Mouse (Mus musculus) heart, embryonic 10.5 days (tissue): Measurements from ENCODE around the gene Pde1c. TPM values are rescaled to one million over a fixed set of nuclear protein-coding genes. Genes with fewer than 3 reads are reported as not detected.

Experiments used
- DNase-seq: peaks from one replicate; pipeline ENCODE4 v3.0.0-alpha.2; 2017; ENCODE audit warnings: low spot score
- H3K27ac ChIP-seq: fragments of 300-500 bp; sonication (generic); 2 replicates; pipeline ENCODE4 v1.5.1; 2016; ENCODE audit warnings: mild to moderate bottlenecking
- H3K27me3 ChIP-seq: fragments of 300-500 bp; sonication (generic); 2 replicates; pipeline ENCODE4 v1.6.1; 2016; ENCODE audit warnings: mild to moderate bottlenecking; ENCODE audit not compliant: poor library complexity, insufficient read depth, severe bottlenecking
- H3K36me3 ChIP-seq: fragments of 300-500 bp; sonication (generic); 2 replicates; pipeline ENCODE4 v1.6.1; 2016; ENCODE audit warnings: mild to moderate bottlenecking, moderate library complexity
- H3K4me1 ChIP-seq: fragments of 300-500 bp; sonication (generic); 2 replicates; pipeline ENCODE4 v1.6.1; 2016; ENCODE audit warnings: mild to moderate bottlenecking
- H3K4me3 ChIP-seq: fragments of 300-500 bp; sonication (generic); 2 replicates; pipeline ENCODE4 v1.5.1; 2016; ENCODE audit warnings: mild to moderate bottlenecking, moderate library complexity
- H3K9me3 ChIP-seq: fragments of 300-500 bp; sonication (generic); 2 replicates; pipeline ENCODE4 v1.6.1; 2016; ENCODE audit warnings: mild to moderate bottlenecking, moderate library complexity
- WGBS: fragments of 180-500 bp; shearing (Covaris S2); methylation state at CpG from one replicate; pipeline ENCODE4 v1.1.7; 2016; 5-methylcytosine and 5-hydroxymethylcytosine counted together
- polyA plus RNA-seq: library from polyadenylated mRNA; unstranded; fragments of >200 nt; fragmentation: Nextera tagmentation; extraction: Ambion mirVana; gene quantifications from 2 replicates; pipeline ENCODE4 v1.2.1, GENCODE M21; 2016

The Pde1c gene
- polyA plus RNA-seq, 1 experiment from 2014 or later: 2.2 TPM

DNA sequence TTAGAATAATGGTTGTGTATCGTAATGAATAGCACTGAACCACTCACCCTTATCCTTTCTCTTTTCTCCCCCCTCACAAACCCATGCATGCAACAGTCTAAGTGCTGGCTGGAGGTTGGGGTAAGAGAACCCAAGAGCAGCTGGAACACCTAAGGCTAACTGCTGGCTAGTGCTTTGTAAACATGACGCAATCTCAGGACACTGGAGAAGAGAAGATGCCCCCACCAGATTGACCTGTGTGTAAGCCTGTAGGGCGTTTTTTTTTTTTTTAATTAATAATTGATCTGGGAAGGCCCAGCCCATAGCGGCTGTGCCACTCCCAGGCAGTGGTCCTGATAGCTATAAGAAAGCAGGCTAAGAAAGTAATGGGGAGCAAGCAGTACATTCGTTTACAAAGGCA lies 28.7 kb downstream of the Pde1c start:
- WGBS: 80% methylated on average over 5 of the region's 5 CpGs
- no peaks in the 10 kb centered on the region for H3K9me3 ChIP-seq

DNA sequence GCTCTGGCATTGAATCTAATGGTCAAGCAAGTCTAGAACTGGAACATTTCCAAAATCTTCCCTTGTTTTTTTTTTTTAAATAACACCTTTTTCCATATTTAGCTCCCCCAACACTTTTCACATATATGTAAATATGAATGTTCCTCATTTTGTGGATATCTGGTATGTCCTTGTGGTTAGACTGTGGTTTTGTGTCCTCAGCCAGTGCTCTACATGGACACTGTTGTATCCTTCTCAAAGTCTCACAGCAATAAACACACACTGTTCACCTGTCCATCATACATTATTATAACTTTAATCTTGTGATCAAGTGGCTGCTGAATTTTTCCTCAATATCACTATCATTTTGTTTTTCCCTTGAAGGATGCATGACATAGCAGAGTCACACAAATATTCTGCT lies 34.2 kb downstream of the Pde1c start:
- no peak overlapping the region for H3K27ac ChIP-seq
- no peaks in the 10 kb centered on the region for H3K9me3 ChIP-seq
- no peaks in the 10 kb centered on the region for H3K27me3 ChIP-seq
- DNase-seq: no peak
- no peaks in the 10 kb centered on the region for H3K4me1 ChIP-seq
- H3K4me3 ChIP-seq: no peak overlapping the region
- no peaks in the 10 kb centered on the region for H3K36me3 ChIP-seq

More for the DNA sequence above, 28.7 kb downstream of the Pde1c start:
- no peaks in the 10 kb centered on the region for H3K27me3 ChIP-seq
- H3K36me3 ChIP-seq: no peaks in the 10 kb centered on the region
- no peak overlapping the region for H3K4me3 ChIP-seq
- H3K4me1 ChIP-seq: no peaks in the 10 kb centered on the region
- no peak overlapping the region for H3K27ac ChIP-seq
- no peak for DNase-seq

DNA sequence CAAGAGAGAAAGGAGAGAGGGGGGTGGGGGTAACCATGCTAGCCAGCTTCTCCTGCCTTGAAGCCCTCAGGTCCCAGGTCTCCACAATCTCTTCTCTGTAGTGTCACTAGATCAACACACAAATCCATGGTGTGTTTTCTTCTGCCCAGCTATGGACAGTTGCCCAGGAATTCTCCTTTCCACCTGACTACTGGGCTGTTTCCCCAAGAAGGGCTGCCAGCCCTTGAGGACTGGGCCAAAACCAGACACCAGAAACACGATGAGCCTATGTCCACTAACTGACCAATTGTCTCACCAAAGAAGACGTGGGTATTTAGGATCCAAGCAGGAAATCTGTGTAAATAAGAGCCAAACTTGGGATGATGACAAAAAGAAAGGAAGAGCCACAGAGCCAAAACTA lies 36.6 kb downstream of the Pde1c start:
- H3K27ac ChIP-seq: no peak overlapping the region
- no peaks in the 10 kb centered on the region for H3K9me3 ChIP-seq
- H3K27me3 ChIP-seq: no peaks in the 10 kb centered on the region
- no peaks in the 10 kb centered on the region for H3K4me1 ChIP-seq
- no peak overlapping the region for H3K4me3 ChIP-seq
- no peak for DNase-seq
- WGBS: 79% methylated on average over 2 of the region's 2 CpGs
- H3K36me3 ChIP-seq: no peaks in the 10 kb centered on the region

DNA sequence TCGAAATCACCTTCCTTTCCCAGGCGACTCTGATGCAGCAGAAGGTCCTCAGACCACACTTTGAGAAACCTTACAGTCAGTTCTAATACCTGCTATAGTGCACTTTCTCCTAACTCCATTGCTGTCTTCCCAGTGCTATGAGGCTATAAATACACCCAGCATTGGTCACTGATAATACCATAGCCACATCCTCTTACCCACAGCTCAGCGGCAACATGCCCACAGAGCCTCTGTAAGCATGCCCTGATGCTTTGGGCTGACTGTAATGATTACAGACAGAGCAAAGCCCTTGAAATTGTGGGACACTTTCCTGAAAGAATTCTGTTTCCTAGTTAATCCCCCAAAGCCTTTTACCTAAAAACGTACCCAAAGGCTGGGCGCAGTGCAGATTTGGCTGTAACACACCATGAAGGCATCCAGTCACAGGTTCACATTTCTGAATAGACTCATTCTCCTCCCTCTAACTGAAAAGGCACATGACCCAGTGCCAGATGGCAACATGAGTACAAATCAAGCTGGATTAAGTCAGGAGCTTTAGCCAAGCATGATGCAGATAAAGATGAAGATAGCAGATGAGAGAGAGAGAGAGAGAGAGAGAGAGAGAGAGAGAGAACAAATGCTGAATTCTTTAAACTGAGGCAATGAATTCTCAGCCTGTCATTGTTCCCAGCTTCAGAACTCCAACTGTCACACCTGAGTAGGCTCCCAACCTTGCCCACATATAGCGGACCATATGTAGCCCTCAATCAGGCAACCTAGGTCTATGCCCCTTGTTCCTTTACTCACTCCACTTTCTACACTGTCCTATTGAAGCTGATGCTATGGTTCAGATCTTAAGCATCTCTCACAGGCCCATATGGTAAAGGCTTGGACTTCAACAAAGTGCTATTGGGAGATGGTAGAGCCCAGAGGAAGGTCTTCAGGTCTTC lies 44.7 kb downstream of the Pde1c start:
- no peaks in the 10 kb centered on the region for H3K9me3 ChIP-seq
- no peak for DNase-seq
- H3K27ac ChIP-seq: no peak overlapping the region
- 78% methylated on average over 6 of the region's 6 CpGs for WGBS
- H3K4me1 ChIP-seq: peaks cover 6% of the 10 kb centered on the region; the same call in 1 of the 2 replicates
- no peaks in the 10 kb centered on the region for H3K36me3 ChIP-seq
- no peaks in the 10 kb centered on the region for H3K27me3 ChIP-seq
- H3K4me3 ChIP-seq: no peak overlapping the region

DNA sequence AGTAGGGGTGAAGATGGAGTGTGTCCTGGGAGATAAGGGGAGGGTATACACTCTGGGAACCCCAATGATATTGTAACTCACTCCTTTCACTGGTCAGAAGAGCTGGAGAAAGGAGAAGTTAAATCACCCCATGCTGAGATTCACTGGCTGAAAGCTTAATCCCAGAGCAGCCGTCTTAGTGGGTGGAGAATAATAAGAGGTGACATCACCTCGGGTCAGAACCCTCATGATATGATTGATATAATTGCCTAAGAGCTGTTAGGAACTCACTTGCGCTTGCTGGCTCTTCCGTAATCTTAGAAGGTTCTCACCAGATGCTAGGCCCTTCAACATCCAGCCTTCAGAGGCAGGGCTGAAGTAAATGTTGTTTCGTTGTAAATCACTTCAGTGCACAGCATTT lies 79.7 kb downstream of the Pde1c start:
- Histone ChIP-seq H3K36me3 (no peaks in the 10 kb centered on the region), H3K27ac (no peak overlapping the region), H3K27me3 (no peaks in the 10 kb centered on the region), H3K9me3 (no peaks in the 10 kb centered on the region), H3K4me1 (no peaks in the 10 kb centered on the region), H3K4me3 (no peak overlapping the region)
- WGBS: 66% methylated on average over 5 of the region's 5 CpGs
- no peak for DNase-seq

DNA sequence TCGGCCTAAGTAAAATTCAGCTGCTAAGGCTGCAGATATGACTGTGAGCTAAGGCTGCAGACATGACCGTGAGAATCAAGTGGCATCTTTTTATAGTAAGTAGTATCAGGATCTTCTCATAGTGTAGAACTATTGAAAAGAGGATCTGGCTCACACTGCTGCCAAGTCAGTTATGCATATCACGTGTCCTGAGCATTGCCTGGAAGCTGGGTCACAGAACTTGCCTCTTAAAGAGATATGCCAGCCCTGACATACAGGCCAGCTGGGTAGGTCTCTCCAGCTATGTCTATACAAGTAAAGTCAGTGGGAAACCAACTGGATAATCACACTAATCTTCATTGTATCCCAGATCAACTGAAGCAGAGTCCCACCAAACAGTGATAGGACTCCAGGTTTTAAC lies 83.8 kb downstream of the Pde1c start:
- no peaks in the 10 kb centered on the region for H3K9me3 ChIP-seq
- H3K27me3 ChIP-seq: no peaks in the 10 kb centered on the region
- no peak overlapping the region for H3K4me3 ChIP-seq
- no peaks in the 10 kb centered on the region for H3K4me1 ChIP-seq
- no peak for DNase-seq
- no peaks in the 10 kb centered on the region for H3K36me3 ChIP-seq
- 67% methylated on average over 3 of the region's 3 CpGs for WGBS
- H3K27ac ChIP-seq: no peak overlapping the region

DNA sequence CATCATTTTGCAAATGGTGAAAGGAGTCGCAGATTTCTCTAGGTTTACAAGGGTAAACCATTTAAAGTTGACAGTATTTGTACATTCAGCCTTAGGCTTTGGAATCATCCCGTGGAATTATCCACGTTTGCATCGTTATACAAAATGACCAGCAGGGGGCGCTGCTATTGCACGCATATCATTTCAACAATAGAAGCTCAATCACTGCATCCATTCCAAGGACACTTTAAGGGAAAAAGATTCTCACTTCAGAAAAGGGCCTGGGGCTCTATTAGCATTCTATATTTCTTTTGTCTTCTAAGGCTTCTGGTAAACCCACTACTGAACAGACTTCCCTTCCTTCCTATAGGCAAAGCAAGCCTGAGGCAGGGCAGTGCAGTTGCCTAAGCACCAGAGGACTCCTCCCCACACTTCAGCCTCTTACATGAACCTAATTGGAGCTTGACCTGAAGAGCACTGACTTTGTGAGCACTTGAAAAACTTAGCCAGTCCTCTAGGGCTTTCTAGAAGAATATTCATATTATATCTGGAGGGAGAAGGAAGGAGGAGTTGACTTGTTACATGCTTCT lies 87.9 kb downstream of the Pde1c start:
- 2% methylated on average over 6 of the region's 6 CpGs for WGBS
- H3K36me3 ChIP-seq: no peaks in the 10 kb centered on the region
- no peak for DNase-seq
- H3K4me3 ChIP-seq: no peak overlapping the region
- no peaks in the 10 kb centered on the region for H3K27me3 ChIP-seq
- no peaks in the 10 kb centered on the region for H3K9me3 ChIP-seq
- no peaks in the 10 kb centered on the region for H3K4me1 ChIP-seq
- H3K27ac ChIP-seq: no peak overlapping the region

DNA sequence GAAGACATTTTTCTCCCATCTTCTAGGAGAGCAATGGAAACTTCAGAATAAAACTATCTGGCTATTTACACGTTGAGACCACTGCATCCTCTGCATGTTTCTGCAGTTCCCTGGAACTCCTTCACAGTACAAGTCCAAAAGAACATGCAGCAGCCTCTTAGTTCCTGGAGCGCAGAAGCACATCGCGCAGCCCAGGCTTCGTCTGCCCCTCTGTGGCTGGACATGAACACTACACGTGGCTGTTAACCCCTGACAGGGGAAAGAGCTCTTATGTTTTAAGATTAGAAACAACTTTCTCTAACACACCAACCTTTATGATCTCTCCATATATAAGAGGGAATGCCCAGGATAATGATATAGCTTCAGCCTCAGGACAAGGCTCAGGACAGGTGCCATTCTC lies 92.3 kb downstream of the Pde1c start:
- no peak for DNase-seq
- no peak overlapping the region for H3K4me3 ChIP-seq
- H3K4me1 ChIP-seq: no peaks in the 10 kb centered on the region
- WGBS: 29% methylated on average over 6 of the region's 6 CpGs
- no peaks in the 10 kb centered on the region for H3K36me3 ChIP-seq
- no peaks in the 10 kb centered on the region for H3K9me3 ChIP-seq
- H3K27ac ChIP-seq: no peak overlapping the region
- no peaks in the 10 kb centered on the region for H3K27me3 ChIP-seq

DNA sequence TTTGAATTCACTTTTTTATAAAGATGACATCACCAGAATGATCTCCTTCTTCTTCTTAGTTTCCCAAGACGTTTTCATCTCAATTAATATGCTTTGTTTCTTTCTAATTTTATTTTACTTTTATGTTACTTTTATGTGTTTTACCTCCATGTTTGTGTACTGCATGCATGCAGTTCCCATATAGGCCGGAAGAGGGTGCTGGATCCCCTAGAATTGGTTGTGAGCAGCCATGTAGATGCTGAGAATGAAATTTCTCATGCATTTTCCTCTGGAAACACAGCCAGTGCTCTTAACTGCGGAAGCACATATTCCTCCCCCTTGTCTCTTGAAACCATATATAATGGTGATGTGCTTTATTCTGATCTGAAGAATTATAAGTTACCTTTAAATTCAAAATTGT lies 110.8 kb downstream of the Pde1c start:
- Histone ChIP-seq H3K27me3 (no peaks in the 10 kb centered on the region), H3K4me1 (no peaks in the 10 kb centered on the region), H3K4me3 (no peak overlapping the region), H3K9me3 (no peaks in the 10 kb centered on the region), H3K27ac (no peak overlapping the region), H3K36me3 (no peaks in the 10 kb centered on the region)
- no peak for DNase-seq
- WGBS: 53% methylated on average over 3 of the region's 3 CpGs

DNA sequence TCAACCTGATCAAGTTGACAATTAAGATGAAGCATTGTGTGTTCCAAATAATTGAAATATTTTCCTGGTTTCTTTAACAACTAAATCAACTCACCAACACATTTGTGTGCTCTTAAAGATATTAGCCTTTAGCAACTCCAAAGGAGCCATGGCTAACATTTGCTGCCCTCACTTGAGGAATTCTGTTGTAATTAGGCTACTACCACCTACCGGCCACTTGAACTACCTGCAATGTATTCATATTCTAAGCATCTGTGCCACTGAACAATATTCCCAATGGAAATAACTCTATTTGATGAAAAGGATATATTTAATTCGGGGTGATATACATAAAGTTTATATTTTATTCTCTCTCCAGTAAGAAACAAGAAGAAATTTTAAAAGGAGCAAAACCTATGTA lies 121.0 kb downstream of the Pde1c start:
- H3K4me1 ChIP-seq: no peaks in the 10 kb centered on the region
- DNase-seq: no peak
- H3K9me3 ChIP-seq: no peaks in the 10 kb centered on the region
- H3K4me3 ChIP-seq: no peak overlapping the region
- H3K36me3 ChIP-seq: no peaks in the 10 kb centered on the region
- 17% methylated on average over 2 of the region's 2 CpGs for WGBS
- no peak overlapping the region for H3K27ac ChIP-seq
- H3K27me3 ChIP-seq: no peaks in the 10 kb centered on the region

DNA sequence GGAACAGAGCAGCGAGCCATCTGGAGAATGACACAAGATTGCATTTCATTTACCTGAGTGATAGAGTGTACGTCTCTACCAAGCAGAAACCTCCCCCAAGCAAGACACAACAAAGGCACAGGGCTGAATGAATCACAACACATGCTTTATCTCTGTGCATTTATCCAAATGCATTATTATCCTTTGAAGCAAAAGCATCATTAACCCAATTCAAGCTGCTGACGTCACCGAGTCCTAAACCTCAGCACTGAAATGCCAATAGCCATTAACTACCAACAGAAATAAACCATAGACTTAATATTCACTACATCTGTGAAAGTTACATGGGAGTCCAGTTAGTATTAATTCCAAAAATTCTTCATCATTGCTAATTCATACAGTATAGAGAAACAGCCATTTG lies 127.4 kb downstream of the Pde1c start:
- H3K4me1 ChIP-seq: no peaks in the 10 kb centered on the region
- no peak overlapping the region for H3K27ac ChIP-seq
- H3K4me3 ChIP-seq: no peak overlapping the region
- no peaks in the 10 kb centered on the region for H3K27me3 ChIP-seq
- no peaks in the 10 kb centered on the region for H3K36me3 ChIP-seq
- no peaks in the 10 kb centered on the region for H3K9me3 ChIP-seq
- 87% methylated on average over 4 of the region's 4 CpGs for WGBS
- DNase-seq: no peak

DNA sequence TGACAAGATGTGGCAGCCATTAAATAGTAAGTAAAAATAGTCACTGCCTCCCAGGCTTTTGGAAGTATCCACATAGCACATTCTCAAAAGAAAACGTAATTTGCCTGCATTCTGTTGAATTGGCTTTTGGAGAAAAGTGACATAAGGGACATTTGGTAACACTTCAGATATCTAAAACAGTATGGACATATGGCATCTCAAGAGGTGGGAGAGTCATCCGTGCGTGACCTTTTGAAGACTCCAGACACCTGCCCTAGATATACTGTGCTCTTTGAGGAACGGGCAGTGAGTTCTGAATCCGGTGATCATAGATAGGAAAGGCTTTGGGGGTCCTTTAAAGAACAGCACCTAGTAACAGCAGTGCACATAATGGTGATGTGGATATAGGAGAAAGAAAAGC lies 143.1 kb downstream of the Pde1c start:
- 78% methylated on average over 5 of the region's 5 CpGs for WGBS
- DNase-seq: no peak
- Histone ChIP-seq H3K9me3 (no peaks in the 10 kb centered on the region), H3K36me3 (no peaks in the 10 kb centered on the region), H3K27me3 (no peaks in the 10 kb centered on the region), H3K4me1 (no peaks in the 10 kb centered on the region), H3K27ac (no peak overlapping the region), H3K4me3 (no peak overlapping the region)

DNA sequence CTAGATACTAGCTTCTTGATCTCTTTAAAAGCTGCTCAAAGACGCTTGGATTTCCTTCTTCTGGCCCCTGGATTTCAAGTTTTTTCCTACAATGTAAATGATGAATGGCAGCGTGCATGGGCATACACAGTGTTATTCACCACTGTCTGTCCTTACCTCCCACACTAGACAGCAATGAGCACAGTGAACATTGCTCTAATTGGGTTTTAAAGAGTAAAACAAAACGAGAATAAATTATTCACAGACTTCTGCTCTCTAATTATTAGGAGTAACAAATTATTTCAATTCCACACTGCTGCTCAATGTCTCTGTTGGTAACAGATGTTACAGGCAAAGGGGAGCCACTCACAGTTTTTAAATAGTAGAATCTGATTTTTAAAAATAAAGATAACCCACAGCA lies 146.0 kb downstream of the Pde1c start:
- WGBS: 67% methylated on average over 3 of the region's 3 CpGs
- Histone ChIP-seq H3K4me3 (no peak overlapping the region), H3K36me3 (no peaks in the 10 kb centered on the region), H3K27ac (no peak overlapping the region), H3K9me3 (no peaks in the 10 kb centered on the region), H3K4me1 (no peaks in the 10 kb centered on the region), H3K27me3 (no peaks in the 10 kb centered on the region)
- no peak for DNase-seq
